Mouse (Mus musculus): ENCODE data around the gene Xylt1. TPM values are rescaled to one million over a fixed set of nuclear protein-coding genes. Genes with fewer than 3 reads are reported as not detected.

Gene Xylt1
- polyA plus RNA-seq, 1 experiment = 5.7 TPM

DNA sequence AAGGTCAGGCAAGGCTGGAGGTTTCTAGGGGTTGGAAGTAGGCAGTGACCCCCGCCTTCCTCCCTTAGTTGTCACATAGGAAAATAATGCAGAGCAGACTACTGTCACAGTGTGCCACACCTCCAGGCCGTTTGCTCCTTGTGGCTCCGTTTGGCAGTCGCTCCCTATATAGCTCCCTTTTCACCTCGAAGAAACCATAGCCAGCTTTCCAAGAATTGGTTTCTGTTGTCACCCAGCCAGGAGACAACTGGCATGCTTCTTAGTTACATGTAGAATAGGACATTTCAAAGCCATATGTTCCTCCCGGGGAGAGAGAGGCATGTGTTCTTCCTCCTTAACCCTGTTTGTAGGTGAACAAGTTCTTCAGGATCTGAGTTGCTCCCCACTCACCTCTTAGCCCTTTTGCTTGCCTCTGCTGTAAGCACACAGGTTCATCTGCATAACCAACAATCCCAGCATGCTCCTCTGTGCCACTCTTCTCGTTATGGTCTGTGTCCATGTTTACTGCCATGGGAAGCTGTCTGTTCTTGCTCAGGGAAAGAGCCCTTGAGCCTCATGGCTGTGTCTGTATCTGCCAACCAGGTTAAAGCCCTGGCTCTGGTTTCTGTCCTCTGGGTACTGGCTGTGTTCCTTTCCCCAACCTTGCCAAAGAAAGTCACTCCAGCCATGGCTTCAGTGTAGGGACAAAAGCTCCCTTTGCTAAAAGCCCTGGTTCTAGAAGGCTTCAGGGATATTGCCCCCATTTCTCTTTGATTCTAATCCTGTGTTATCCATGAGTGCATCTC lies 143.8 kb downstream of the Xylt1 start:
- no peak for DNase-seq
- Histone ChIP-seq H3K36me3 (ENCODE audit: control insufficient read depth, insufficient read depth, low read length) (no peaks in the 10 kb centered on the region), H3K27ac (ENCODE audit: control insufficient read depth, insufficient read depth, low read length) (no peak overlapping the region), H3K4me3 (ENCODE audit: control insufficient read depth, insufficient read depth, low read length) (no peak overlapping the region), H3K27me3 (ENCODE audit: control insufficient read depth, insufficient read depth, low read length) (no peaks in the 10 kb centered on the region), H3K4me1 (replicated peaks; ENCODE audit: control insufficient read depth, insufficient read depth, low read length) (no peaks in the 10 kb centered on the region)
- WGBS = 77% methylated on average over 7 of the region's 7 CpGs
- TF ChIP-seq CTCF (IDR thresholded peaks at IDR 0.05; ENCODE audit: borderline replicate concordance, control insufficient read depth, extremely low read depth, insufficient read depth, low read length, poor library complexity) (no peak), POLR2A (IDR thresholded peaks at IDR 0.05; ENCODE audit: control insufficient read depth, extremely low read depth, insufficient read depth, low read length, poor library complexity) (no peak)

DNA sequence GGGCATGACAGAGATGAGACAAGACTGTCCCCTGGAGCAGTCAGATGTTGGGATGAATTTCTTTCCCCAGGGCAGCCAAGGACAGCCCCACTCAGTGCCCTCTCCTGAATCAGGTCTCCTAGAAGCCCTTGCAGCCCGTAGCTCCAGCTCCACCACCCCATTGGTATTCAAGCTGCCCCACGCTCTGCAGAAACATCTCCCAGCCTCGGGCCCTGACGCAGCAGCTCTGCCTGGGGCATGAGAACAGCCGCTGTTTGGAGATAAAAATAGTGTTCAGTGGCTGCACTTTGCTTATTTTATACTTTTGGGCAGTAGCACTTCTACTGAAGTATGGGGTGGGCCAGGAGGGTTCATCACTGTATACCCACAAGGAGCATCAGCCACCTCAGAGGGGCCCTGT lies 144.9 kb downstream of the Xylt1 start:
- no peaks in the 10 kb centered on the region for H3K4me1 ChIP-seq (replicated peaks; ENCODE audit: control insufficient read depth, insufficient read depth, low read length)
- no peak overlapping the region for H3K27ac ChIP-seq (ENCODE audit: control insufficient read depth, insufficient read depth, low read length)
- no peaks in the 10 kb centered on the region for H3K27me3 ChIP-seq (ENCODE audit: control insufficient read depth, insufficient read depth, low read length)
- TF ChIP-seq POLR2A (IDR thresholded peaks at IDR 0.05; ENCODE audit: control insufficient read depth, extremely low read depth, insufficient read depth, low read length, poor library complexity) (no peak), CTCF (IDR thresholded peaks at IDR 0.05; ENCODE audit: borderline replicate concordance, control insufficient read depth, extremely low read depth, insufficient read depth, low read length, poor library complexity) (no peak)
- 97% methylated on average over 5 of the region's 5 CpGs for WGBS
- no peaks in the 10 kb centered on the region for H3K36me3 ChIP-seq (ENCODE audit: control insufficient read depth, insufficient read depth, low read length)
- no peak overlapping the region for H3K4me3 ChIP-seq (ENCODE audit: control insufficient read depth, insufficient read depth, low read length)
- DNase-seq = no peak

DNA sequence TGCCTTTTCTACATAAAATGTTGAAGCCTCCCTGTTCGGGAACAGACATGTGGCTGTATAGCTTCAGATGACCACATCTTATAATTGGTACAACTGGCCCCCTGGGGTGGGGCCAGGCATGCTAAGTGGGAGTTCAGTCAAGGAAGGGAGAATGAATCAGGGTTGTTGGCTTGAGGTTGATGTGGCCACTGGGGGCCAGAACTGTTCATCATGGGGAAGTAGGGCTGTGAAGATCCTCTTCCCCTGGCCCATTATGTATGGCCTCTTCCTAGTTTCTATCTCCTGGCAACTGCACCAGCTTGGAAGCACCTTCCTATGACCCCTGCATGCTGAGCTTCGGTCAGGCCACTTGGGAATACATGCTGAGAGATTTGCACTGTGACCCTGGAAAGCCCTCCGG lies 145.8 kb downstream of the Xylt1 start:
- no peak for TF ChIP-seq POLR2A (IDR thresholded peaks at IDR 0.05; ENCODE audit: control insufficient read depth, extremely low read depth, insufficient read depth, low read length, poor library complexity)
- no peak for TF ChIP-seq CTCF (IDR thresholded peaks at IDR 0.05; ENCODE audit: borderline replicate concordance, control insufficient read depth, extremely low read depth, insufficient read depth, low read length, poor library complexity)

DNA sequence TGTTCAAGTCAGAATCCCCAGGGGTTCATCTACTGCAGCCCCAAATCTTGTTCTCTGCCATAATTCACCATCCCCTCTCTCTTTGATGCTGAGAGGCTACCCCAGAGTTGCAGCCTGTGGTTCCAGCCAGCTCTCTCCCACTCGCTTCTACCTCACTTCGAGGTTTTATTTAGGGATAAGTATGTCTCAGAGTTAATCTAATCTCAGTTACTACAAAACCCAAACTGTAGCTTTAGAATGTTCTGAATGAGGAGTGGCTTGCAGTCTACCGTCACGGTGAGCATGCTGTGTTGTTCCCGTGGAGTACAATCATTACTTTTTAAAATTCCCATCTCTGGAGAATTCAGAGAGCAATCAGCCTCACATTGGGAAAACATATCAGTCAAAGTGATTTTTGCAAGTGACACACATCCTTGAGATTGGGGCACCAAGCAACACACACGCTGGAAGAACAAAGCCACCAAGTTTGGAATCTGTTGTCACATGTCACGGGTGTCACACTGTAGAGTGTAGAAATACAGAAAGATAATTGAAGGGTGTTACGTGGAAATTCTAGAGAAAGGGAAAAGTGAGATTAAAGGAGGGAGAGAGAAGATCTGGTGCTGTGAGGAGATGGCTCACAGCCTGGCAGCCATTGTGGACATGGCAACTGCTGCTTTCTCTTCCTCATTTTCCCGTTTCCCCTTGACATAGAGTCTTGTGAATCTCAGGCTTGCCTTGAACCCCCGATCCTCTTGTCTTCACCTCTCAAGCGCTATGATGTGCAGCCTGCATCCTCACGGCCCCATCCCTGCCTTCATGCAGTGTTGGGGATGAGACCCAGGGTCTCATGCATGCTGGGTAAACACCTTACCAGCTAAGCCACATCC lies 149.2 kb downstream of the Xylt1 start:
- Histone ChIP-seq H3K36me3 (ENCODE audit: control insufficient read depth, insufficient read depth, low read length) (no peaks in the 10 kb centered on the region), H3K27me3 (ENCODE audit: control insufficient read depth, insufficient read depth, low read length) (no peaks in the 10 kb centered on the region), H3K27ac (ENCODE audit: control insufficient read depth, insufficient read depth, low read length) (no peak overlapping the region), H3K4me3 (ENCODE audit: control insufficient read depth, insufficient read depth, low read length) (no peak overlapping the region), H3K4me1 (replicated peaks; ENCODE audit: control insufficient read depth, insufficient read depth, low read length) (no peaks in the 10 kb centered on the region)
- WGBS = 94% methylated on average over 12 of the region's 12 CpGs
- DNase-seq = no peak
- TF ChIP-seq CTCF (IDR thresholded peaks at IDR 0.05; ENCODE audit: borderline replicate concordance, control insufficient read depth, extremely low read depth, insufficient read depth, low read length, poor library complexity) (no peak), POLR2A (IDR thresholded peaks at IDR 0.05; ENCODE audit: control insufficient read depth, extremely low read depth, insufficient read depth, low read length, poor library complexity) (no peak)

More for the DNA sequence above, 145.8 kb downstream of the Xylt1 start:
- no peak for DNase-seq
- Histone ChIP-seq H3K4me1 (replicated peaks; ENCODE audit: control insufficient read depth, insufficient read depth, low read length) (no peaks in the 10 kb centered on the region), H3K27me3 (ENCODE audit: control insufficient read depth, insufficient read depth, low read length) (no peaks in the 10 kb centered on the region), H3K4me3 (ENCODE audit: control insufficient read depth, insufficient read depth, low read length) (no peak overlapping the region), H3K27ac (ENCODE audit: control insufficient read depth, insufficient read depth, low read length) (no peak overlapping the region), H3K36me3 (ENCODE audit: control insufficient read depth, insufficient read depth, low read length) (no peaks in the 10 kb centered on the region)
- WGBS = 95% methylated on average over 3 of the region's 3 CpGs

DNA sequence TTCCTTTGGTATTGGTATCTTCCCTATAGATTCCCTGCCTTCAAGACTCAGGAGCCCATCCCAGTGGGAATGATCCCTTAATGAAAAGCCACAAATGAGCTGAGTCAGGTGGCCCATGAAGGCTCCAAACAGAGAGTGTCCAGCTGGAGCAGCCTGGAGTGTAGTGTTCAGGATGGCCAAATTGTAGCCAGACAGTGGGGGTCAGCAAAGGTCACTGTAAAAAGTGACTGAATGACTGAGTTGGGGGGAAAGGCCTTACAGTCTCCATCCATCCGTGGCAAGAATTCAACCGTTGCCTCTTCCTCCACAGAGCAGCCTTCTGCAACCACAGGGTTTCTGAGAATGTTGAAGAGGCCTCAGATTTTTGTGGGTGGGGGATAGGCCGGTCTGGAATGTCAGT lies 151.9 kb downstream of the Xylt1 start:
- DNase-seq = no peak
- Histone ChIP-seq H3K4me3 (ENCODE audit: control insufficient read depth, insufficient read depth, low read length) (no peak overlapping the region), H3K4me1 (replicated peaks; ENCODE audit: control insufficient read depth, insufficient read depth, low read length) (no peaks in the 10 kb centered on the region), H3K27ac (ENCODE audit: control insufficient read depth, insufficient read depth, low read length) (no peak overlapping the region), H3K27me3 (ENCODE audit: control insufficient read depth, insufficient read depth, low read length) (no peaks in the 10 kb centered on the region), H3K36me3 (ENCODE audit: control insufficient read depth, insufficient read depth, low read length) (no peaks in the 10 kb centered on the region)
- 66% methylated on average over 3 of the region's 3 CpGs for WGBS
- TF ChIP-seq POLR2A (IDR thresholded peaks at IDR 0.05; ENCODE audit: control insufficient read depth, extremely low read depth, insufficient read depth, low read length, poor library complexity) (no peak), CTCF (IDR thresholded peaks at IDR 0.05; ENCODE audit: borderline replicate concordance, control insufficient read depth, extremely low read depth, insufficient read depth, low read length, poor library complexity) (no peak)

DNA sequence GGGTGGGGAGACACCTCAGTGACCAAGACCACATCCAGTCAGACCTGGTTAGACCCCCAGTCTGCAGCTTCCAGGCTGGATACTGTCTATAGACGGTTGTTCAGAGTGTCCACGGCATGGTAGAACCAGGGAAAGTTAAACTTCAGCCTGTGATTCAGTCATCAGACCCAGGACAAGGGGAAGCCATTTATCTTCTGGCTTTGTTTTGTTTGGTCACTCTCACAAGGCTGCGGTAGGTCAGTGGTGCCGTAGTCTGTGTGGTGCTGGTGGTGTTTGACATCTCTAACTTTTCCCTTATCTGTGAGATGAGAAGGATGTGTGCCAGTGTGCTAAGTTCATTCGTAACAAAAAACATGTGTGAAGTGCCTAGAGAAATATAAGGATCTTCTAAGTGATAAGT lies 152.4 kb downstream of the Xylt1 start:
- no peak overlapping the region for H3K4me3 ChIP-seq (ENCODE audit: control insufficient read depth, insufficient read depth, low read length)
- no peak overlapping the region for H3K27ac ChIP-seq (ENCODE audit: control insufficient read depth, insufficient read depth, low read length)
- WGBS = 96% methylated on average over 5 of the region's 5 CpGs
- no peaks in the 10 kb centered on the region for H3K4me1 ChIP-seq (replicated peaks; ENCODE audit: control insufficient read depth, insufficient read depth, low read length)
- H3K36me3 ChIP-seq (ENCODE audit: control insufficient read depth, insufficient read depth, low read length) = no peaks in the 10 kb centered on the region
- no peak for TF ChIP-seq POLR2A (IDR thresholded peaks at IDR 0.05; ENCODE audit: control insufficient read depth, extremely low read depth, insufficient read depth, low read length, poor library complexity)
- TF ChIP-seq CTCF (IDR thresholded peaks at IDR 0.05; ENCODE audit: borderline replicate concordance, control insufficient read depth, extremely low read depth, insufficient read depth, low read length, poor library complexity) = no peak
- H3K27me3 ChIP-seq (ENCODE audit: control insufficient read depth, insufficient read depth, low read length) = no peaks in the 10 kb centered on the region
- DNase-seq = no peak

All from thymus, adult 2 months (tissue).